Mouse (Mus musculus) liver, adult (tissue): ENCODE measurements around the gene Ufsp1.

ENCODE experiments used
- GATA4 ChIP-seq: IDR thresholded peaks from 2 replicates; pipeline ENCODE4 v1.6.1; 2014; ENCODE audit warnings: mild to moderate bottlenecking, low read length; ENCODE audit not compliant: insufficient replicate concordance

Ufsp1 gene

DNA sequence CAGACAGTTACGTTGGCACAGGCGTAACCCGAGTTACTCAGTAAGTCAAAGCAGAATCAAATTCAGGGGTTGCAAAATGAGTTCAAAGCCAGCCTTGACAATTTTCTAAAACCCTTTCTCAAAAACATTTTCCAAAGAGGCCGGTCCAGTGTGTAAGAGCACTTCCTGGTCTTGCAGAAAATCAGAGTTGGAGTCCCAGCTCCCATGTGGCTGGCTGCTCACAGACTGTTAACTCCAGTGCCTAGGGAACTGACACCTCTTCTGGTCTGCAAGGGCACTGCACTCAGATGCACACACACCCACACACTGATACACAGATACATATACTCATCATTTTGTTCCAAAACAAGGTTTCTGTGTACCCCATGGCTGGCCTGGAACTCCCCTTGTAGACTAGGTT is 13.9 kb downstream of the Ufsp1 start:
- no peak for TF ChIP-seq GATA4

DNA sequence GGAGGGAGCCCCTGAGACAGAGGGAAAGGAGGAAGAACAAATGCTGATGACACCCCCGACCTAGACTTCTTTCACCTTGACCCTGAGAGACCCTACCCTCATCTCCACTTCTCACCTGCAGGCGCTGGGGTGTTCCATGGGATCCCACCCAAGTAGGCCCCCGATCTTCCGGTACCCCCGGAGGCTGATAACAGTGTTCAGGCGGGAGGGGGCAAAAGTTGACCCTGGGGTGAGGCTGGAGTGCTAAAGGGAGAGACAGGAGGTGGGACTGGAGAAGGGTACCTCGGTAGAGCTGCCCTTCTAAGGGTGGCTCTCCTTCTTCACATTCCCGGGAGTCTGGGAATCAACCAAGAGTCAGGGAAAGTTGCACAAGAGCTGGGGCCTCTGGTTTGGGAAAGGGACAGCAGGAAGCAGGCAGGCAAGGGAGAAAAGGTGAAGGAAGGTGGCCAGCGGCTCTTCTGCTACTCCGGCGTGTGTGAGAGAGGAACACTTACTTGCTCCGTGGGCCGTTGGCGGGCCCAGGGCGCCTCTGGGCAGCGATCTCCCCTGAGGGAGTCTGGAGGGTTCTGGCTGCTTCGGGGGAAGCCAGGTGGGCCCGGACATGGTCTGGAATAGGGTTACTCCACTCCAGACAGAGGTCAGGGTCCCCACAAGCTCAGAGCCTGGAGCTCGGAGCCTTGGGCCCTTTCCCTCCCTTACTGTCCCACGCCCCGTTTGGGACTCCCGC is 19.2 kb downstream of the Ufsp1 start:
- TF ChIP-seq GATA4, result no peak

DNA sequence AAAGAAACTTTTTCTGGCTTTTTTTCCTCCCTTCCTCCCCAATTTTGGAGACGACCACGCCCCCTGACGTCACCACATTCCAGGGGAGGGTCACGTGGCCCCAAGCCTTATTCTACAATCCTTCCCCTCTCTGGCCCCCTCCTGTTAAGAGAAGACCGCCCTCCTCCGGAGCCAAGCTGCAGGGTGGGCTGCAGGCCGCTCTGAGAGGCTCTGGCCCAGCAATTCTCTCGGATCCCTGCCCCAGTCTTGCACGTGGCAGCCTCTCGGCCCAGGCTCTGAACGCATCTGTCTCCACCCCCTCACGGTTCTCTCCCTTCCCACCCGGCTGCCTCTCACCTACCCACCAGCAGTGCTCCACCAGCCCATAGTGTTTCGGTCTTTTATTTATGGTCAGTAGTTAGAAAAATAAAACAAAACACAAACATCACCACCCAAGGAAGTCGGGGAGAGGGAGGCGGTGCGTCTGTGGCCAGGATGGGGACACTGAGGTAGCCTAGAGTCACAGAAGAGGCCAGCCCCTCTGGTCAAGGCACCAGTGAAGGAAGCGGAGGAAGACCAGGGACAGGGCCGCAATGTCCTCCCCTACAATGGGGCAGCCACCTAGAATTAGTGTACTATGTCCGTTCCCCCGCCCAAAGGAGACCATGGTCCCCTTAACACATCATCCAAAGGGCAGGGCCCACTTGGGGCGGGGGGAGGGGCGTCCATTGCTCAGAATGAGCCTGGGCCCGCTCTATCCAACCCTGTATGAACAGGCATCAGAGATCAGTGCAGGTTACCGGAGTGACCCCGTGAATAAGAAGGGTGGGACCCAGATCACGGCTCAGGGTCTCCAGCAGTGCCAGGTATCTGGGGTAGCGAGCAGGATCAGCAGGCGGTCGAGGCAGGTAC is 20.0 kb downstream of the Ufsp1 start, which contains the start of gene Trip6:
Gene Trip6 (minus strand): TSS at position 212 of the 891 bp plus-strand sequence.
- no peak for TF ChIP-seq GATA4

DNA sequence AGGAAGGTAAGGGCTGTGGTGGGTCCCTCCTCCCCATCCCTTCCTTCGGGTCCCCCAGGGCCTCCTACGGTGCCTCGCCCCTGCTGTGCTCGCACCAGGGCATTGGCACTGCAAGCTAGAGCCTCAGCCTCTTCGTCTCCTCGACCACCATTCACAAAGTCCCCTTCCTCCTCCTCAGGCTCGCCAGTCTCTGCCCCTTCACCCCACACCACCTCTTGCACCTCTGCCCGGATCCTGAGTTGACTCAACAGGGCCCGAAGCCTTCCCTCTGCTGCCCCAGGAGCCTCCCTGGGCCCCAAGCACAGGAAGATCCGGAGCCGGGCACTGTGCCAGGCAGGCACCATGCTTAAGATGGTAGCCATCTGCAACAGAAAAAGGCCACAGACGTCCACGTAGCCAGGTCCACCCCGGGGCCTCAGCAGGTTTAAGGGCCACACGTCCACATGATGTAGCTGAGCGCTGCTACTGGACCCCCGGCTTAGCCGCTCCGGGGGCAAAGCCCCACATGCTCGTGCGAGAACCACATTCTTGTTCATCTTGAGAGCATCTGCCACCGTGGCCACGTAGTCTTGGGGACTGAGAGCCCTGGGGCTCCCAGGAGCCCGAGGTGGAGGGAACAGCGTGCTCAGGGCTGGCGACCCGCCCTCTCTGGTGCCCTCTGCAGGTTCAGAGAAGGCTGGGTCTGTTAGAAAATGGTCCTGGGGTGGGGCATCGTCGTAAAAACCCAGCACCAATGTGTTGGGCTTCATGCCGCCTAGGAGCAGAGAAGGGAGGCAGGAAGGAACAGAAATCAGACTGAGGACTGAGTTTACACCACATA is 20.9 kb downstream of the Ufsp1 start:
- TF ChIP-seq GATA4, result no peak

DNA sequence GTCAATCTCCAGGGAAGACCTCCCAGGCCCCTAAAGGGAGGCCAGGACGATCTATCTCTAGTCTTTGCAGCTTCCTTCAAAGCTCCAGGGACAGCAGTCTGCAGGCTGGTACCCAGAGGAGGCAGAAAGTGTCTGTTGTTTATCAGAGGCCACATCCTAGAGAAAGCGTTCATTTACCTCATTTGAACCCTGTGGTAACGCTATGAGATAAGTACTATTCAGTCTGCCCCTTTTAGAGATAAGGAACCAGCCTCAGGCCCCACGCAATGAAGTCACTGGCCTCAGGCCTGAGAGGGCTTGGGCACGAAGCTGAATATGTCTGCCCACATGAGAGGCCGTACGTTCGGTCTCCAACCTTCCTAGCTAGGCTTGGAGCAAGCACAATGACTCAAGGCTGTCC is 22.9 kb downstream of the Ufsp1 start:
- TF ChIP-seq GATA4, result no peak

DNA sequence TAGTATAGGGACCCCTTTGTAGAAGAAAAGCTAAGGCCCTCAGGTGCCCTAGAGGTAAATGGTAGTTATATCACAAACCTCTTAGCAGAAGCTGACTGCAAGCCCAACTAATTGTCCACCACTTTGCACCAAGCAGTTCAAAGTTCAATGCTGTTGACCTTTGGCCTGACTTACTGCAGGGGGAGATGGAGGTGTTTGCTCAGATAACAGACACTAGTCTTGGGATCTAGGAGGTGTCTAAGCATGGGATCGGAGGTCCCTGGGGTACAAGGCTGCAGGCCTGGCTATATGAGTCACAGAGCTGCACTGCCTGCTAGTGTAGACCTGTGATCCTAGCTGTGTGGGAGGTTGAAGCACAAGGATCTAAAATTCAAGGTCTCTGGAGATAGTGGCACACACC is 24.1 kb downstream of the Ufsp1 start:
- TF ChIP-seq GATA4, result no peak

DNA sequence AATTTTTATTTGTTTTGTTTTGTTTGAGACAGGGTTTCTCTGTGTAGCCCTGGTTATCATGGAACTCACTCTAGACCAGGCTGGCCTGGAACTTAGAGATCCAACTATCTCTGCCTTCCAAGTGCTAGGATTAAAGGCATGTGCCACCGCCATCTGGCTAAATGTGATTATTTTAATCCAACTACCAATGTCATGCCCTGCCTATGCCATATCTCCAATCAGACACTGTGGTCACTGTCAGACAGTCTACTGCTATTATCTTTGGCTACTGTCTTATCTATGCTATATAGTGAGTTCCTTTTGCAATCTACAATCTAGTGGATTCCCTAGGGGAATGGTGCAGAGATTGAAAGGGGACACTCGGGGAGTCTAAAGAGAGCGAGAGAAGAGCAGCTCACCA is 26.6 kb downstream of the Ufsp1 start:
- no peak for TF ChIP-seq GATA4

DNA sequence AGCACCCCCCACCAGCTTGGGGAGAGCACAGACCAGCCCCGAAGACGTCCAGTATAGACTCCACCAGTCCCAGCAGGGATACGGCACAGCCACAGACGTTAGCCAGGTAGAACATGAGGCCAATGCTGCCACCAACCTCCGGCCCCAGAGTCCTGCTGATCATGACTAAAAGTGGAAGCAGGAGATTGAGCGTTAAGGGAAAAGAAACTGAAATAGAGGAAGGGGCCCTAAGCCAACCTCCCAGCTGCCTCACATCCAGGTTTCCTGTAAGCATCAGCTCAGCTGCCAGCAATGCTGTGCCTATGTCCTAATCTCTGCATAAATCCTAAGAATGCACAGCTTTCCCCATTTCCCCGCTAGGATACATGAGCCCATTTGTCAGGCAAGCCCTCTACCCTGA is 36.5 kb downstream of the Ufsp1 start:
- no peak for TF ChIP-seq GATA4

DNA sequence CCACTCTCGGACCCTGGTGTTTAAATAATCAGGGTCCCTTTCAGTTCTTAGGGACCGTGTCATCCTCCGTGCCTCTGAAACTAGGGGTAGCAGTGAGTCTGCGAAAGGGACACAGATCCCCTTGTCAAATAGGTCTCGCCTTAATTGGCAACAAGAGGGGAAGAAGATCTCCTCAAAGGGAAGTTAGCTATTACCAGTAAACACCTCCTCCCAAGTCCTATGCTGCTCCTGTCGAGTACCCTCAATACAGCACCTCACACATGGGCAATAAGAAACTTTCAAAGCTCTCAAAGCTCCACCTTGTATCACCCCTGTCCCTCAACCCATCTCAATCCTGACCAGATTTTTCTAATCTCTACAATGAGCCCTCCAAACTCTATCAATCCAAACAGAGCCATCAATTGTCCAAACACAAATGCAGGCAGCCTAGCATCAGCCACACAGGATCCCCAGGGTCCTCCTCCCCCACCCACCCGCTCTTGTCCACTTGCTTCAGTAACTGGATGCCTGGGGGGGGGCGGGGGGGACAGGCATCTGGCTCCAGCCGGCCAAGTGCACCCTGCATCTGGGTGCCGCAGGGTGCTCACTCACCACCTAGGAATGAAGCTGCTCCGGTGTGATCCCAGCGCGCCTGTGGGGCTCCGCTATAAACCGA is 38.6 kb downstream of the Ufsp1 start:
- no peak for TF ChIP-seq GATA4

DNA sequence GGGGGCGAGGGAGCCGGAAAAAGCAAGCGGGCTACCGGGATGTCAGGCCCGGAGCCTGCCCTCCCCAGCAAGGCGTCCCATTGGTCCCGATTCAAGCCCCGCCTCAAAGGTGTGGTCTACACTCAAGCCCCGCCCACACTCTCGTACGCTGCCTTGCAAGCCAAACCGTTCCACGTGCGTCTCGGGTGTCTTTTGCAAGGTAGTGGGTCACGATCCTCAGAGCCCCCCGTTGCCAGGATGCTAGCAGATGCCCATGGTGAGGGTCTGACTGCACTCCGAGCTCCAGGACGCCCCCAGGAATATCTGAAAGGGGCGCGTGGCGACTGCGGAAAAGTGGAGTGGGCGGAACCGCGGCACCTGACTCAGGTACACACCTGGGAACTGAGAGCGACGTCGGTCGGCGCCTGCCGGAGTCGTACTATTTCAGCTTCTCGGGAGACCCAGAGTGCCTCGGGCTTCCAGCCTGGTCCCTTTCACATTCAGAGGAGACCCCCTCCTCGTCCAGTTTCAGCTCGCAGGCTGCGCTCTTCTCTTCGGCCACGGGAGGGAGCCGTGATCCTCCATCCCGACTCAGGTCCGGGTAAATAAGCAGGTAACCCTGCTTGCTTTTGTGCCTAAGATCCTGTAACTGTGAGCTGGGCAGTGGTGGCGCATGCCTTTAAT is 39.2 kb downstream of the Ufsp1 start, which contains the start of gene Slc12a9:
Gene Slc12a9 (minus strand): TSS at position 86 of the 663 bp plus-strand sequence.
- no peak for TF ChIP-seq GATA4

DNA sequence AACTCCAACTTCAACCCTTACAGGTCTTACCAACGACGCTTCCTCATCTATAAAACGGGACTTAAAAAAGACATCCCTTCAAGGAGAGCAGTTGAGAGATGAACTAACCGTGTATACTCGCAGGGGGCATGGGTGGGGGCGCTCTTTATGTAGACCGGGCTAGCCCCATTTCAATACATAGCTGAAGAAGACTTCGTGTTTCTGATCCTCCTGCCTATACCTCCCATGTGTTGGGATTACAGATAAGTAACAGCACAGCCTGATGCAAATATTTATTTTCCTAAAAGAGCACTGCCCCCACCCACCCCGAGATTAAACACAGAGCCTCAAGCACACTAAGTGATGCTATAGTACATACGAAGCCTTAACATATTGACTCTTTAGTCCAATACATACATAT is 39.9 kb downstream of the Ufsp1 start:
- no peak for TF ChIP-seq GATA4

DNA sequence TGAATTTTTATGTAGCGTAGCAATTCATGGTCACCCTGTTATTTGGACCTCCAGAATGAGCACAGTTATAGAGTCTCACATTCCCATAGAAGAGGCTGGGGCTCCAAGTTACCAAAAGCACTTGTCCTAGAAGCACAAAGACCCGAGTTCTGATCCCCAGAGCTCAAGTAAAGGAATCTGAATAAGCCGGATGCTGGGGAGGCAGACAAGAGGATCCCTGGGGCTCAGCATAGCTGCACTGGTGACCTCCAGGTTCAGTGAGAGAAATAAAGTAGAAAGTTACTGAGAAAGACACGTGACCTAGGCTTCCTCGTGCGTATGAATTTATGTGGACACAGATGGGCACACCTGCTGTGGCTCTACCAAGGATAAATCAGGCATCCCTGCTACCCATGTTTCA is 40.6 kb downstream of the Ufsp1 start:
- TF ChIP-seq GATA4, result no peak

DNA sequence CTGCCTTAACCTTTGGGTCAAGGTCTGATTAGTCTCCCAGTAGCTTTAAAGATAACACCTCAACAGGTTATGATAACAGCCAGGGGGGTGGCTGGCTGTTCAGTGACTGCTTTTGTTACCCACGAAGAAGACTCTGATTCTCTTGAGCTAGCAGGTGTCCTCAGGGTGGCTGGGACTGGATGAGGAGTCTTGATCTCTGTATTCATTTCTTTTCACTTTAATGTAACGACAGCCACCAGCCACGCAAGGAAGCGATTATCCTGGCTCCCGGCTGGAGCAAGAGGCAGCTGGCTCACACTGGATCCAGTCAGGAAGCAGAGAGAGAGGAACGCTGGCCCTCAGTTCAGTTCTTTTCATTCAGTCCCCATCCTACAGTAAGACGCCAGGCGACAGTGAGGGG is 42.8 kb downstream of the Ufsp1 start:
- no peak for TF ChIP-seq GATA4

DNA sequence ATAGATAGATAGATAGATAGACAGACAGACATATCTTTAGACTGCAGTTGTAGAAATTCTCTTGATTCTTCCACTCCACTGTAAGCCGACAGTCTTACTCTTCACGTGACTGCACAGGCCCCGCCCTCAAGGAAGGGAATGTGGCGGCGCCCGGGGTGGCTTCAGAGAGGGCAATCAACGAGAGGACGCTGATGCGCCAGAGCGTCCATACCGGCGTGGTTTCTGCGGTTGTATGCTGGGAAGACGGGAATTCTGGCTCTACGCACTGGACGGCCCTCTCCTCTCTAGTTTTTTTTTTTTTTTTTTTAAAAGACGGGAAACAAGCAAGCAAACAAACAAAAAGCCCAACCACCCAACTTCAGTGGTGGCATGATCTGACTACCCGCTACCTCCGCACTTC is 43.8 kb downstream of the Ufsp1 start:
- no peak for TF ChIP-seq GATA4
